Mouse (Mus musculus): Measurements from ENCODE around the gene Ncf2. TPM values are rescaled to one million over a fixed set of nuclear protein-coding genes. Genes with fewer than 3 reads are reported as not detected.

Gene Ncf2
- polyA plus RNA-seq, 1 experiment from 2014 or later = 5.4 TPM

DNA sequence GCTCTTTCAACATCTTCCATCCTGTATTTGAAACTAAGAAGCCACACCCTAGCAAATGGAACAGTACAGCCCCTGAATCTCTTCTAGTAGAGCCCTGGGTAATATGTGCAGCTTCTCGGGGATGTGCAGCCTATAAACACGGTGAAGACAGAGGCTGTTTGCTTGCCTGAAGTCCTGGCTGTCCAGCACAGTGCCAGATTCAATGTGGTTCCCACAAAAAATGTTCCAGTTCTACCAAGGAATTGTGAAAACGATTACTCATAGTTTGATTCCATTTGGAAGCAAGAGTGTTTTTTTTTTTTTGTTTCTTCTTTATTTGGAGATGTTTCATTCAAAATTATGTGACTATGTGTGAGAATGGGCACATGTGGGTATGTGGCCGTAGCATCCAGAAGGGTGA, 21.8 kb downstream of the Ncf2 start:
- no peaks in the 10 kb centered on the region for H3K27me3 ChIP-seq (ENCODE audit: insufficient read depth, low read length)
- no peak overlapping the region for H3K9ac ChIP-seq
- H3K27ac ChIP-seq (ENCODE audit: low read depth) = no peak overlapping the region
- H3K4me2 ChIP-seq = no peak overlapping the region
- no peaks in the 10 kb centered on the region for H3K9me3 ChIP-seq (ENCODE audit: low read depth, low read length)
- H3K4me1 ChIP-seq (ENCODE audit: insufficient read depth) = no peaks in the 10 kb centered on the region
- no peak for DNase-seq
- no peak for ATAC-seq (ENCODE audit: insufficient read depth)
- no peaks in the 10 kb centered on the region for H3K36me3 ChIP-seq (ENCODE audit: insufficient read depth)
- no peak for TF ChIP-seq CTCF (IDR thresholded peaks at IDR 0.05; ENCODE audit: low read depth)
- WGBS = 81% methylated on average over 4 of the region's 4 CpGs
- no peak overlapping the region for H3K4me3 ChIP-seq (ENCODE audit: low read depth, low read length)

DNA sequence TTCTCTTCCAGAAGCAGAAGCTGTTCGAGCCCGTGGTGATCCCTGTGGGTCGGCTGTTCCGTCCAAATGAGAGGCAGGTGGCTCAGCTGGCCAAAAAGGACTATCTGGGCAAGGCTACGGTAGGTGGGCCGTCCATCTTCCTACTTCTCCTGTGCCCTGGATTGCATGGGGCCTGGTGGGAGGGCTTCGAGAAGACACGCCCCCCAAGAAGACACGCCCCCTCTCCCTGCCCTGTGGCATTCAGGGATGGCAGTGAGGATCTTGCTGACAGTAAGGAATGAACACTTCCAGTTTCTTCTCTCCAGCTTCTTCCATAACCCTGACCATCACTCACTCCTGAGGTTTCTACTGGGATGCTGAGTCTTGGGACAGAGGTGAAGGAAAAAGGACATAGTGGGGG, 24.2 kb downstream of the Ncf2 start:
- Histone ChIP-seq H3K9me3 (ENCODE audit: low read depth, low read length) (no peaks in the 10 kb centered on the region), H3K27me3 (ENCODE audit: insufficient read depth, low read length) (no peaks in the 10 kb centered on the region), H3K4me3 (ENCODE audit: low read depth, low read length) (no peak overlapping the region), H3K4me1 (ENCODE audit: insufficient read depth) (no peaks in the 10 kb centered on the region), H3K9ac (no peak overlapping the region), H3K4me2 (no peak overlapping the region), H3K36me3 (ENCODE audit: insufficient read depth) (no peaks in the 10 kb centered on the region), H3K27ac (ENCODE audit: low read depth) (no peak overlapping the region)
- WGBS = 69% methylated on average over 9 of the region's 9 CpGs
- TF ChIP-seq CTCF (IDR thresholded peaks at IDR 0.05; ENCODE audit: low read depth) = no peak
- DNase-seq (no peak), ATAC-seq (ENCODE audit: insufficient read depth) (no peak)

DNA sequence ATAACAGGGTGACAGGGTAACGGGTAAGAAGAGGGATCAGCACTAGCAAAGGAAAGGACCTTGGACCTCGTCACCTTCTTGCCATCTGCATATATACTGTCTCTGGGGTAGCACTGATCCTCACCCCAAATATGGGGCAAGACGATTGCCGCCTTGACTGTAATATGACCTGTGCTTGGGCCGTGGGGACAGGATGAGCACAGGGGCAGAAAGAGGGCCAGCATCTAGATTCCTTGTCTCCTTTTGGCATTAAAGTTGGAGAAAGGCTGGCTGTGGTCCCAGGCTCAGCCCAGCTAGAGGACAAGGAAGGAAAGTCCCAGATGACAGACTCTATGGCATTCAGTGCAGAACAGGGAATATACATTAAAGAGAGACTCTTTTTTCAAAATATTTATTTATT, 26.5 kb downstream of the Ncf2 start:
- no peaks in the 10 kb centered on the region for H3K4me1 ChIP-seq (ENCODE audit: insufficient read depth)
- no peak for TF ChIP-seq CTCF (IDR thresholded peaks at IDR 0.05; ENCODE audit: low read depth)
- DNase-seq (no peak), ATAC-seq (ENCODE audit: insufficient read depth) (no peak)
- WGBS = 66% methylated on average over 5 of the region's 5 CpGs
- no peak overlapping the region for H3K9ac ChIP-seq
- no peaks in the 10 kb centered on the region for H3K27me3 ChIP-seq (ENCODE audit: insufficient read depth, low read length)
- no peak overlapping the region for H3K4me2 ChIP-seq
- H3K27ac ChIP-seq (ENCODE audit: low read depth) = no peak overlapping the region
- H3K4me3 ChIP-seq (ENCODE audit: low read depth, low read length) = no peak overlapping the region
- H3K36me3 ChIP-seq (ENCODE audit: insufficient read depth) = no peaks in the 10 kb centered on the region
- H3K9me3 ChIP-seq (ENCODE audit: low read depth, low read length) = no peaks in the 10 kb centered on the region

DNA sequence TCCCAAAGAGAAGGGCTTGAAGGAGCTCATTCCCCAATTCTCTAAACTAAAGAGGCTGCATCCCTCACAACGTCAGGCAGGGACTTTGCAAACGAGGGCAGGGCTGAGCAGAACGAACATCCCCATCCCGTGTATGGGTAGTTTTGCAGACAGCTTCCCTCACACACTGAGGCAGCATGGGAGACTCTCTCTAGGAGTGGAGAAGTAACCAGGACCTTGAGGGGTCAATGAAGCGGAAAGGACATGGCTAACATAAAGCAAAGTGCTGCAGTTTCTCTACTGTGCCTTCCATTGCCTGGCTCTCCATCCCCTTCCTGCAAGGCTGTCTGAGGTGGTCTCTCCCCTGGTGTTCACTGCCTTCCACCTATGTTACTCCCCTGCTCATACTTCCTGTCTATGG, 28.2 kb downstream of the Ncf2 start:
- H3K9me3 ChIP-seq (ENCODE audit: low read depth, low read length) = no peaks in the 10 kb centered on the region
- H3K4me1 ChIP-seq (ENCODE audit: insufficient read depth) = no peaks in the 10 kb centered on the region
- ATAC-seq (ENCODE audit: insufficient read depth) (no peak), DNase-seq (no peak)
- WGBS = 77% methylated on average over 5 of the region's 5 CpGs
- no peaks in the 10 kb centered on the region; the same call in 1 of the 2 replicates for H3K36me3 ChIP-seq (ENCODE audit: insufficient read depth)
- no peak overlapping the region for H3K4me2 ChIP-seq
- no peaks in the 10 kb centered on the region for H3K27me3 ChIP-seq (ENCODE audit: insufficient read depth, low read length)
- H3K9ac ChIP-seq = no peak overlapping the region
- H3K4me3 ChIP-seq (ENCODE audit: low read depth, low read length) = no peak overlapping the region
- TF ChIP-seq CTCF (IDR thresholded peaks at IDR 0.05; ENCODE audit: low read depth) = no peak
- H3K27ac ChIP-seq (ENCODE audit: low read depth) = no peak overlapping the region

DNA sequence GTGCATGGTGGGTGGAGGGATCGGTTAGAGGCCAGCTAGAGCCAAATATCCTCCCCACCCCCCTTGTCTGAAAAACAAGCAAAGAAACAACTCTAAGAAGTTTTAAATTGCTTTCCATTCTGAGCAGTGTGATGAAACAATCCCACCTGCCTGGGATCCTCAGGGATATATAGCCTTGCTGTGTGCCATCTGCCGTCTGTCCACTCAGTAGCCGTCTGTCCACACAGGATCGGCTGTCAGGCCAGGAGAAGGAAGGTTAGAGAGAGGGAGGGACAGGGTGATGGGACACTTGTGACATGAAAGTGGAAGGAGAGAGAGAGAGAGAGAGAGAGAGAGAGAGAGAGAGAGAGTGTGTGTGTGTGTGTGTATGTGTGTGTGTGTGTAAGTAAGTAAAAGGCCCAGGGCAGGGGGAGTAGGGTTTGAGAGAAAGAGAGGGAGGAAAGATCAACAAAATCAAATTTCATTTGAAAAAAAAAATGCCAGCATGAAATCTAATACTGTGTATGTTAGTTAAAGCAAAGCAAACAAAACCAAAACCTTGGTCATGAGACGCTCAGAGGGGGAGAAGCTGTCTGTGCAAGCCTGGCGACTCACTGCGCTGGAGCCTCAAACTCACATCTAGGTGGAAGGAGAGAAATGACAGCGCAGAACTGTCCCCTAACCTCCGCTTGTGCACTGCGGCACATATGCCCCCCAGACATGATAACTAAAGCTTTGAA, 28.8 kb downstream of the Ncf2 start:
- Histone ChIP-seq H3K4me3 (ENCODE audit: low read depth, low read length) (no peak overlapping the region), H3K36me3 (ENCODE audit: insufficient read depth) (no peaks in the 10 kb centered on the region; the same call in 1 of the 2 replicates), H3K9me3 (ENCODE audit: low read depth, low read length) (no peaks in the 10 kb centered on the region), H3K27ac (ENCODE audit: low read depth) (no peak overlapping the region), H3K9ac (no peak overlapping the region), H3K4me1 (ENCODE audit: insufficient read depth) (no peaks in the 10 kb centered on the region), H3K27me3 (ENCODE audit: insufficient read depth, low read length) (no peaks in the 10 kb centered on the region), H3K4me2 (no peak overlapping the region)
- TF ChIP-seq CTCF (IDR thresholded peaks at IDR 0.05; ENCODE audit: low read depth) = no peak
- WGBS = 46% methylated on average over 10 of the region's 10 CpGs
- DNase-seq = no peak
- 0 out of 2 replicates have a peak, but pooled peaks have one; percentile 11 for ATAC-seq (ENCODE audit: insufficient read depth)

DNA sequence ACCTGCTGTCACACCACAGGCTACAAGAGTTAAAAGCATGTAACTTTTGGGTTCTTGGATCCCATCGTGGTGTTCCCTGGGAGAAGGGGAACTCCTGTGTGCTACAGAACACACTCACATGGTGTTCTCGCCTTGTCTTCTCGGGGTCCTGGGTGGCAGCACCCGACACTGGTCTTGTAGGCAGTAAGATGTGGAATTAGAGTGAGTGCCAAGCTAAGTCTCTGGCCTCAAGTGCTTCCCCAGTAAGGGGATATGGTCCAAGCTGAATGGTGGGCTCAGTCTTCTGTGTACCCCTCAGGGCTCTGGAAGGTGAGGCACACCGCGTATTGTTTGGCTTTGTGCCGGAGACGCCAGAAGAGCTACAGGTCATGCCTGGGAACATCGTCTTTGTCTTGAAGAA, 30.1 kb downstream of the Ncf2 start:
- no peak for TF ChIP-seq CTCF (IDR thresholded peaks at IDR 0.05; ENCODE audit: low read depth)
- 92% methylated on average over 9 of the region's 9 CpGs for WGBS
- Histone ChIP-seq H3K4me3 (ENCODE audit: low read depth, low read length) (no peak overlapping the region), H3K9me3 (ENCODE audit: low read depth, low read length) (no peaks in the 10 kb centered on the region), H3K36me3 (ENCODE audit: insufficient read depth) (peaks cover 4% of the 10 kb centered on the region; the same call in 1 of the 2 replicates), H3K27me3 (ENCODE audit: insufficient read depth, low read length) (no peaks in the 10 kb centered on the region), H3K4me1 (ENCODE audit: insufficient read depth) (no peaks in the 10 kb centered on the region), H3K4me2 (no peak overlapping the region), H3K9ac (no peak overlapping the region), H3K27ac (ENCODE audit: low read depth) (no peak overlapping the region)
- ATAC-seq (ENCODE audit: insufficient read depth) (no peak), DNase-seq (no peak)

DNA sequence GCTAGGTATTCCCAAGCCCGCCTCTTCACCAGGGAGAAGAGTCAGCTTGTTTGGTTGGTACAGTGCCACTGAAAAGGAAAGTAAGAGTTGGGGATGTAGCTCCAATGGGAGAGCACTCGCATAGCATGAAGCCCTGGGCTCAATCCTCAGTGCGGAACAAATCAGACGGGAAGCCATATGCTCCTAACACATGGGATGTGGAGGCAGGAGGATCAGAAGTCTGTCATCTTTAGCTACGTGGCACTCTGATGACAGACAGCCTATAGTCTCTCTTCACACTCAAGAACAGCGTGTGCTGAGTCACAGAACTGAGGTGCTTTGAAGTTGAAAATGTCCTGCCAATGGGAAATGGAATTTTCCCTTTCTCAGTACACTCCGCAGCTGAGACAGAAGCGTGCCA, 31.0 kb downstream of the Ncf2 start:
- Histone ChIP-seq H3K9me3 (ENCODE audit: low read depth, low read length) (no peaks in the 10 kb centered on the region), H3K36me3 (ENCODE audit: insufficient read depth) (peaks cover 10% of the 10 kb centered on the region; the same call in 1 of the 2 replicates), H3K9ac (no peak overlapping the region), H3K27me3 (ENCODE audit: insufficient read depth, low read length) (no peaks in the 10 kb centered on the region), H3K27ac (ENCODE audit: low read depth) (no peak overlapping the region), H3K4me1 (ENCODE audit: insufficient read depth) (no peaks in the 10 kb centered on the region), H3K4me3 (ENCODE audit: low read depth, low read length) (no peak overlapping the region), H3K4me2 (no peak overlapping the region)
- WGBS = 80% methylated on average over 8 of the region's 8 CpGs
- ATAC-seq (ENCODE audit: insufficient read depth) = no peak
- no peak for TF ChIP-seq CTCF (IDR thresholded peaks at IDR 0.05; ENCODE audit: low read depth)
- no peak for DNase-seq

All from lung, embryonic 14.5 days (tissue).